13 mouse cellular contexts compared by ENCODE assay signal in the genomic region with DNA sequence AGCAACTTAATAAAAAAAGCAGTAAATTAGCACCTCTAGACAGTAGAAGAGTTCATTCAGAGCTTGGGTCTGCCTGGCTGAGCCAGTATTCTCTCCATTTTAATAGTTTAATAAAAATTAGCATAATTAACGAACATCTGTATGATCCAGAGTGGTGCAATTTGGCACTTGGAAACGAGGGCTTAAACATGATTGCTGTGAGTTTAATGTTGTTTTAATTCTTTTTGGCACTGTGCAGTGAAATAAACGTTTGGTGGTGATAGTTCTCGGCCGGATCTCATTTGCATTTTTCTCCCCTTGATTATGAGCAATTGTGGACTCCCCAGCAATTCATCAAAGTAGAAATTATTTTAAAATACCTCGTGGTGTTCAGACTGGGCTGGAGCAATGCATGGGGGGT.
"Had no signal": no experiment of that assay in that cellular context is flagged by ENCODE, and none has a peak within 500 bp of the region (broad histone marks: within the 10 kb centered on the region; RNA-seq: fewer than 3 reads in every experiment).

No protein-coding gene starts in this region.

- ATAC-seq: liver, postnatal 0 days had no signal

- H3K4me2 ChIP-seq: limb, embryonic 12.5 days; liver, embryonic 13.5 days; lung, embryonic 15.5 days; stomach, embryonic 15.5 days had no signal

- H3K9ac ChIP-seq: limb, embryonic 12.5 days; liver, embryonic 13.5 days; liver, postnatal 0 days; lung, embryonic 15.5 days; stomach, embryonic 15.5 days had no signal

- H3K27ac ChIP-seq: limb, embryonic 12.5 days; liver, embryonic 13.5 days; lung, embryonic 15.5 days; stomach, embryonic 15.5 days had no signal

- H3K36me3 ChIP-seq: limb, embryonic 12.5 days; liver, embryonic 13.5 days; lung, embryonic 15.5 days; stomach, embryonic 15.5 days had no signal

- H3K4me1 ChIP-seq: liver, embryonic 13.5 days; lung, embryonic 15.5 days; stomach, embryonic 15.5 days had no signal

- DNase-seq: kidney, adult 8-10 months; kidney, postnatal 25 days; liver; liver, embryonic 13.5 days; liver, postnatal 0 days; lung, postnatal 14 days; midbrain, embryonic 14.5 days; right cerebral cortex, postnatal 14 days; thymus, adult 2 months; thymus, postnatal 25 days had no signal

- H3K9me3 ChIP-seq: limb, embryonic 12.5 days; liver, embryonic 13.5 days; lung, embryonic 15.5 days; stomach, embryonic 15.5 days had no signal

- H3K4me3 ChIP-seq: limb, embryonic 12.5 days; liver, embryonic 13.5 days; lung, embryonic 15.5 days; stomach, embryonic 15.5 days had no signal
